Mouse (Mus musculus): ENCODE results near the gene Nf2. TPM values are rescaled to one million over a fixed set of nuclear protein-coding genes. Genes with fewer than 3 reads are reported as not detected.

Nf2 gene
- polyA plus RNA-seq, 1 experiment: 43.5 TPM

- Histone ChIP-seq H3K36me3 (ENCODE audit: control insufficient read depth, insufficient read depth, low read length) (peaks cover 6% of the 10 kb centered on the region; the same call in 1 of the 2 replicates), H3K4me1 (ENCODE audit: control insufficient read depth, insufficient read depth, insufficient read length, low read length) (no peaks in the 10 kb centered on the region), H3K4me3 (ENCODE audit: low read depth, low read length) (no peak overlapping the region), H3K27me3 (ENCODE audit: control insufficient read depth, insufficient read depth, low read length) (no peaks in the 10 kb centered on the region; the same call in 1 of the 2 replicates), H3K27ac (ENCODE audit: insufficient read depth, low read depth, low read length) (no peak overlapping the region)
- no peak for TF ChIP-seq CTCF (IDR thresholded peaks at IDR 0.05; ENCODE audit: extremely low read depth, insufficient read length, insufficient replicate concordance, low read depth, low read length)
- TF ChIP-seq POLR2A (IDR thresholded peaks at IDR 0.05; ENCODE audit: low read depth, low read length): no peak
- 94% methylated on average over 16 of the region's 16 CpGs for WGBS
Observed at GRCm38 (mm10) chr11:4738719-4739118, 110.6 kb downstream of the Nf2 start.

GRCm38 (mm10) chr11:4737682-4738081 is 111.7 kb downstream of the Nf2 start:
- Histone ChIP-seq H3K36me3 (ENCODE audit: control insufficient read depth, insufficient read depth, low read length) (peaks cover 9% of the 10 kb centered on the region; the same call in 1 of the 2 replicates), H3K4me1 (ENCODE audit: control insufficient read depth, insufficient read depth, insufficient read length, low read length) (no peaks in the 10 kb centered on the region), H3K4me3 (ENCODE audit: low read depth, low read length) (no peak overlapping the region), H3K27me3 (ENCODE audit: control insufficient read depth, insufficient read depth, low read length) (no peaks in the 10 kb centered on the region), H3K27ac (ENCODE audit: insufficient read depth, low read depth, low read length) (no peak overlapping the region)
- 87% methylated on average over 10 of the region's 10 CpGs for WGBS
- TF ChIP-seq CTCF (IDR thresholded peaks at IDR 0.05; ENCODE audit: extremely low read depth, insufficient read length, insufficient replicate concordance, low read depth, low read length) (no peak), POLR2A (IDR thresholded peaks at IDR 0.05; ENCODE audit: low read depth, low read length) (no peak)

GRCm38 (mm10) chr11:4736355-4736754 is 113.0 kb downstream of the Nf2 start:
- no peak overlapping the region for H3K4me3 ChIP-seq (ENCODE audit: low read depth, low read length)
- no peak overlapping the region for H3K27ac ChIP-seq (ENCODE audit: insufficient read depth, low read depth, low read length)
- no peak for TF ChIP-seq POLR2A (IDR thresholded peaks at IDR 0.05; ENCODE audit: low read depth, low read length)
- no peak for TF ChIP-seq CTCF (IDR thresholded peaks at IDR 0.05; ENCODE audit: extremely low read depth, insufficient read length, insufficient replicate concordance, low read depth, low read length)
- H3K36me3 ChIP-seq (ENCODE audit: control insufficient read depth, insufficient read depth, low read length): peaks cover 9% of the 10 kb centered on the region; the same call in 1 of the 2 replicates
- H3K4me1 ChIP-seq (ENCODE audit: control insufficient read depth, insufficient read depth, insufficient read length, low read length): no peaks in the 10 kb centered on the region
- 79% methylated on average over 6 of the region's 6 CpGs for WGBS
- H3K27me3 ChIP-seq (ENCODE audit: control insufficient read depth, insufficient read depth, low read length): no peaks in the 10 kb centered on the region

GRCm38 (mm10) chr11:4734179-4734578 is 115.2 kb downstream of the Nf2 start:
- WGBS: 73% methylated on average over 12 of the region's 12 CpGs
- TF ChIP-seq CTCF (IDR thresholded peaks at IDR 0.05; ENCODE audit: extremely low read depth, insufficient read length, insufficient replicate concordance, low read depth, low read length) (no peak), POLR2A (IDR thresholded peaks at IDR 0.05; ENCODE audit: low read depth, low read length) (no peak)
- H3K27ac ChIP-seq (ENCODE audit: insufficient read depth, low read depth, low read length): no peak overlapping the region
- no peaks in the 10 kb centered on the region for H3K27me3 ChIP-seq (ENCODE audit: control insufficient read depth, insufficient read depth, low read length)
- peaks cover 3% of the 10 kb centered on the region for H3K4me1 ChIP-seq (ENCODE audit: control insufficient read depth, insufficient read depth, insufficient read length, low read length)
- H3K36me3 ChIP-seq (ENCODE audit: control insufficient read depth, insufficient read depth, low read length): peaks cover 12% of the 10 kb centered on the region; the same call in 1 of the 2 replicates
- H3K4me3 ChIP-seq (ENCODE audit: low read depth, low read length): no peak overlapping the region

- 87% methylated on average over 7 of the region's 7 CpGs for WGBS
- Histone ChIP-seq H3K4me1 (ENCODE audit: control insufficient read depth, insufficient read depth, insufficient read length, low read length) (peaks cover 3% of the 10 kb centered on the region), H3K4me3 (ENCODE audit: low read depth, low read length) (no peak overlapping the region), H3K27me3 (ENCODE audit: control insufficient read depth, insufficient read depth, low read length) (no peaks in the 10 kb centered on the region), H3K36me3 (ENCODE audit: control insufficient read depth, insufficient read depth, low read length) (peaks cover 10% of the 10 kb centered on the region), H3K27ac (ENCODE audit: insufficient read depth, low read depth, low read length) (no peak overlapping the region)
- TF ChIP-seq POLR2A (IDR thresholded peaks at IDR 0.05; ENCODE audit: low read depth, low read length): no peak
- no peak for TF ChIP-seq CTCF (IDR thresholded peaks at IDR 0.05; ENCODE audit: extremely low read depth, insufficient read length, insufficient replicate concordance, low read depth, low read length)
Observed at GRCm38 (mm10) chr11:4731781-4732180, 117.6 kb downstream of the Nf2 start.

- H3K36me3 ChIP-seq (ENCODE audit: control insufficient read depth, insufficient read depth, low read length): peaks cover 10% of the 10 kb centered on the region
- peaks cover 3% of the 10 kb centered on the region for H3K4me1 ChIP-seq (ENCODE audit: control insufficient read depth, insufficient read depth, insufficient read length, low read length)
- no peak overlapping the region for H3K4me3 ChIP-seq (ENCODE audit: low read depth, low read length)
- 85% methylated on average over 5 of the region's 5 CpGs for WGBS
- no peak overlapping the region for H3K27ac ChIP-seq (ENCODE audit: insufficient read depth, low read depth, low read length)
- TF ChIP-seq POLR2A (IDR thresholded peaks at IDR 0.05; ENCODE audit: low read depth, low read length): no peak
- no peak for TF ChIP-seq CTCF (IDR thresholded peaks at IDR 0.05; ENCODE audit: extremely low read depth, insufficient read length, insufficient replicate concordance, low read depth, low read length)
- H3K27me3 ChIP-seq (ENCODE audit: control insufficient read depth, insufficient read depth, low read length): no peaks in the 10 kb centered on the region
Observed at GRCm38 (mm10) chr11:4730913-4731312, 118.4 kb downstream of the Nf2 start.

- no peak for TF ChIP-seq CTCF (IDR thresholded peaks at IDR 0.05; ENCODE audit: extremely low read depth, insufficient read length, insufficient replicate concordance, low read depth, low read length)
- no peak for TF ChIP-seq POLR2A (IDR thresholded peaks at IDR 0.05; ENCODE audit: low read depth, low read length)
- 39% methylated on average over 6 of the region's 6 CpGs for WGBS
Observed at GRCm38 (mm10) chr11:4730096-4730495, 119.2 kb downstream of the Nf2 start.

More at GRCm38 (mm10) chr11:4730096-4730495, 119.2 kb downstream of the Nf2 start:
- Histone ChIP-seq H3K27me3 (ENCODE audit: control insufficient read depth, insufficient read depth, low read length) (no peaks in the 10 kb centered on the region), H3K4me3 (ENCODE audit: low read depth, low read length) (no peak overlapping the region), H3K27ac (ENCODE audit: insufficient read depth, low read depth, low read length) (no peak overlapping the region), H3K36me3 (ENCODE audit: control insufficient read depth, insufficient read depth, low read length) (peaks cover 16% of the 10 kb centered on the region), H3K4me1 (ENCODE audit: control insufficient read depth, insufficient read depth, insufficient read length, low read length) (peaks cover 3% of the 10 kb centered on the region)
